Mouse (Mus musculus) lung, embryonic 16.5 days (tissue): ENCODE results near the gene Amigo2. TPM values are rescaled to one million over a fixed set of nuclear protein-coding genes. Genes with fewer than 3 reads are reported as not detected.

ENCODE experiments used
- ATAC-seq: fragments of 200-750 bp; cut with Nextera tagmentation; 2 replicates; pipeline ENCODE4 v1.8.0; 2017; ENCODE audit warnings: low read depth, mild to moderate bottlenecking, moderate library complexity
- H3K27ac ChIP-seq: fragments of 300-500 bp; sonication (generic); 2 replicates; pipeline ENCODE4 v1.5.1; 2014; ENCODE audit warnings: mild to moderate bottlenecking, control low read depth, low read length
- H3K27me3 ChIP-seq: fragments of 300-500 bp; sonication (generic); 2 replicates; pipeline ENCODE4 v1.6.1; 2014; ENCODE audit warnings: low read depth, low read length, mixed read lengths; ENCODE audit not compliant: control insufficient read depth, insufficient read depth
- H3K36me3 ChIP-seq: fragments of 300-500 bp; sonication (generic); 2 replicates; pipeline ENCODE4 v1.6.1; 2014; ENCODE audit warnings: low read length; ENCODE audit not compliant: control insufficient read depth, insufficient read depth
- H3K4me1 ChIP-seq: fragments of 300-500 bp; sonication (generic); replicated peaks from 2 replicates; pipeline ENCODE4 v1.6.1; 2014; ENCODE audit warnings: low read length, mixed read lengths; ENCODE audit not compliant: control insufficient read depth, insufficient read depth
- H3K4me2 ChIP-seq: fragments of 300-500 bp; sonication (generic); 2 replicates; pipeline ENCODE4 v1.6.1; 2014; ENCODE audit warnings: low read depth, low read length, control low read depth
- H3K4me3 ChIP-seq: fragments of 300-500 bp; sonication (generic); 2 replicates; pipeline ENCODE4 v1.5.1; 2014; ENCODE audit warnings: mild to moderate bottlenecking, low read length, control low read depth
- H3K9ac ChIP-seq: fragments of 300-500 bp; sonication (generic); 2 replicates; pipeline ENCODE4 v1.6.1; 2014; ENCODE audit warnings: low read length, control low read depth
- H3K9me3 ChIP-seq: fragments of 300-500 bp; sonication (generic); 2 replicates; pipeline ENCODE4 v1.6.1; 2016; ENCODE audit warnings: low read length; ENCODE audit not compliant: control insufficient read depth
- WGBS: fragments of 180-500 bp; shearing (Covaris S2); extraction: QIAGEN DNeasy Blood & Tissue Kit; methylation state at CpG from one replicate; pipeline ENCODE4 v1.1.7; 2014; 5-methylcytosine and 5-hydroxymethylcytosine counted together
- polyA plus RNA-seq: library from polyadenylated mRNA; unstranded; fragments of >200 nt; fragmentation: Nextera tagmentation; extraction: Ambion mirVana; gene quantifications from 2 replicates; pipeline ENCODE4 v1.2.1, GENCODE M21; 2015

Gene Amigo2
- polyA plus RNA-seq, 1 experiment from 2014 or later = 4.6 TPM

- H3K4me2 ChIP-seq = no peak overlapping the region
- no peak overlapping the region for H3K4me3 ChIP-seq
- H3K27me3 ChIP-seq = peaks cover 7% of the 10 kb centered on the region
- H3K36me3 ChIP-seq = no peaks in the 10 kb centered on the region
- H3K9me3 ChIP-seq = no peaks in the 10 kb centered on the region
- H3K9ac ChIP-seq = no peak overlapping the region
- H3K27ac ChIP-seq = no peak overlapping the region
- ATAC-seq = no peak
- 0 out of 2 replicates have a peak, but pooled peaks cover 4% of the 10 kb centered on the region for H3K4me1 ChIP-seq
- 78% methylated on average over 18 of the region's 18 CpGs for WGBS
Measured at GRCm38 (mm10) chr15:97245392-97245791, 1.7 kb downstream of the Amigo2 start.

DNA sequence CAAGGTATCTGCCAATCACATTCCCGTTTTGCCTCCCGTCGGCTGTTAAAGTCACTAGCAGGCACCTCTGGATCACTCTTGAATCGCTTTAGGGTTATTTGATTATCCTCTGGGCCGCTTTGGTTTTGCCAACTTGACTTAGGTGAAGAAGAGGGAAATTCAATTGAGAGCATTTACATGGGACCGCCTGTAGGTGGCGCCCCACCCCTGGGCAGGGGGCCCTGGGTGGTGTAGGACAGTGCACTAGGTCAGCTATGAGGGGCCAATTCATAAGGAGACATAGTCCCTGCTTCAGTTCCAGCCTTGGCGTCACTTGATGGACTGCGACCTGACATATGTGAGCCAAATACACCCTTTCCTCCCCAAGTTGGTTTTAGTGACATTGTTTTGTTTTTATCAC, 10.1 kb downstream of the Amigo2 start:
- Histone ChIP-seq H3K36me3 (no peaks in the 10 kb centered on the region), H3K27me3 (no peaks in the 10 kb centered on the region), H3K27ac (no peak overlapping the region), H3K4me3 (no peak overlapping the region), H3K4me2 (no peak overlapping the region), H3K9me3 (no peaks in the 10 kb centered on the region), H3K4me1 (no peaks in the 10 kb centered on the region), H3K9ac (no peak overlapping the region)
- WGBS = 43% methylated on average over 9 of the region's 9 CpGs
- ATAC-seq = no peak

- WGBS = 25% methylated on average over 7 of the region's 7 CpGs
- H3K9me3 ChIP-seq = no peaks in the 10 kb centered on the region
- no peak overlapping the region for H3K9ac ChIP-seq
- no peak overlapping the region for H3K27ac ChIP-seq
- H3K36me3 ChIP-seq = no peaks in the 10 kb centered on the region
- H3K27me3 ChIP-seq = no peaks in the 10 kb centered on the region
- no peak overlapping the region for H3K4me3 ChIP-seq
- no peaks in the 10 kb centered on the region for H3K4me1 ChIP-seq
- ATAC-seq = peak; percentile 10; the same call in 1 of the 2 replicates
- no peak overlapping the region for H3K4me2 ChIP-seq
Measured at GRCm38 (mm10) chr15:97235183-97235582, 11.9 kb downstream of the Amigo2 start.

GRCm38 (mm10) chr15:97234076-97234475, 13.0 kb downstream of the Amigo2 start:
- H3K9ac ChIP-seq = no peak overlapping the region
- no peak overlapping the region for H3K4me3 ChIP-seq
- no peak overlapping the region for H3K4me2 ChIP-seq
- H3K36me3 ChIP-seq = no peaks in the 10 kb centered on the region
- H3K4me1 ChIP-seq = no peaks in the 10 kb centered on the region
- no peaks in the 10 kb centered on the region for H3K27me3 ChIP-seq
- 81% methylated on average over 6 of the region's 6 CpGs for WGBS
- ATAC-seq = no peak
- no peaks in the 10 kb centered on the region for H3K9me3 ChIP-seq
- H3K27ac ChIP-seq = no peak overlapping the region

DNA sequence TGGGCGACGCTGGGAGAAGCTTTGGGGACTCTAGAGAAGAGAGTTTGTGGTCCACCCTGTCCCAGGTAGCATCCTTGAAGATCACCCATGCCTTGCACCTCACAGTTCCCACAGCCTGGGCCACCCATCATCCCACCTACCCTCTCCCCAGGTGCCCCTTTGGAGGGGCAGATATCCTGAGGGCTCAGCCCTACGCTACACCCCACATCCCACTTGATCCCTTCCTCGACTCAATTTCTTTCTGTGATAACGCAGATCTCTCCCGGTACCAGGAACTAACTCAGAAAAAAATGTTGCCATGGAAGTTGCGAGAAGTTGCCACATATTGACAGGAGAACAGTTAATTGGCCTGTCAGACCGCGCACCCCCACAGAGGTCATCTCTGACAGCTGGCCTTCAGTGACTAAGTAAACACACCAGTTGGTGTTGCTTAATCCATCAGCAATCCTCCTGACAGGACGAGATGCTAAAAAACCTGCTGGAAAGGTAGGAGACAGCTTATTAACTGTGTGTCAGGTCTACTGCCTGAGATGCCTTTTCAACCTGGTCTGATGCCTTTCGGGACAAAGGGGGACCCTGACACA, 17.5 kb downstream of the Amigo2 start:
- no peak for ATAC-seq
- Histone ChIP-seq H3K4me2 (no peak overlapping the region), H3K36me3 (no peaks in the 10 kb centered on the region), H3K4me1 (no peaks in the 10 kb centered on the region), H3K27me3 (no peaks in the 10 kb centered on the region), H3K9me3 (no peaks in the 10 kb centered on the region), H3K4me3 (no peak overlapping the region), H3K9ac (no peak overlapping the region), H3K27ac (no peak overlapping the region)
- WGBS = 61% methylated on average over 11 of the region's 11 CpGs

GRCm38 (mm10) chr15:97224003-97224402, 23.1 kb downstream of the Amigo2 start:
- Histone ChIP-seq H3K9ac (no peak overlapping the region), H3K27ac (no peak overlapping the region), H3K27me3 (no peaks in the 10 kb centered on the region), H3K36me3 (no peaks in the 10 kb centered on the region), H3K9me3 (no peaks in the 10 kb centered on the region; the same call in 1 of the 2 replicates), H3K4me1 (no peaks in the 10 kb centered on the region; the same call in 1 of the 2 replicates), H3K4me2 (no peak overlapping the region), H3K4me3 (no peak overlapping the region)
- WGBS = 56% methylated on average over 8 of the region's 8 CpGs
- ATAC-seq = no peak

GRCm38 (mm10) chr15:97223431-97223830, 23.7 kb downstream of the Amigo2 start:
- Histone ChIP-seq H3K9me3 (no peaks in the 10 kb centered on the region; the same call in 1 of the 2 replicates), H3K4me2 (peak overlapping the region; percentile 9; the same call in 1 of the 2 replicates), H3K4me1 (no peaks in the 10 kb centered on the region; the same call in 1 of the 2 replicates), H3K36me3 (no peaks in the 10 kb centered on the region), H3K27ac (peak overlapping the region; percentile 47), H3K9ac (no peak overlapping the region), H3K27me3 (no peaks in the 10 kb centered on the region), H3K4me3 (no peak overlapping the region)
- peak; percentile 26; the same call in 1 of the 2 replicates for ATAC-seq
- WGBS = 63% methylated on average over 10 of the region's 10 CpGs

- 94% methylated on average over 5 of the region's 5 CpGs for WGBS
- Histone ChIP-seq H3K4me2 (no peak overlapping the region), H3K4me1 (no peaks in the 10 kb centered on the region), H3K36me3 (no peaks in the 10 kb centered on the region), H3K9ac (no peak overlapping the region), H3K4me3 (no peak overlapping the region), H3K27ac (no peak overlapping the region), H3K27me3 (no peaks in the 10 kb centered on the region), H3K9me3 (no peaks in the 10 kb centered on the region)
- no peak for ATAC-seq
Measured at GRCm38 (mm10) chr15:97216843-97217242, 30.2 kb downstream of the Amigo2 start.

- no peak for ATAC-seq
- 68% methylated on average over 17 of the region's 17 CpGs for WGBS
- H3K9ac ChIP-seq = no peak overlapping the region
- H3K27me3 ChIP-seq = no peaks in the 10 kb centered on the region
- no peak overlapping the region for H3K4me3 ChIP-seq
- H3K4me2 ChIP-seq = no peak overlapping the region
- no peaks in the 10 kb centered on the region for H3K9me3 ChIP-seq
- H3K36me3 ChIP-seq = no peaks in the 10 kb centered on the region
- no peaks in the 10 kb centered on the region for H3K4me1 ChIP-seq
- H3K27ac ChIP-seq = no peak overlapping the region
Measured at GRCm38 (mm10) chr15:97212501-97213477, 34.3 kb downstream of the Amigo2 start.
